Mouse (Mus musculus): Measurements from ENCODE around the gene BC052040. TPM values are rescaled to one million over a fixed set of nuclear protein-coding genes. Genes with fewer than 3 reads are reported as not detected.

The BC052040 gene
- total RNA-seq, 2 experiments from 2014 or later: 6.3 to 7.9 TPM

DNA sequence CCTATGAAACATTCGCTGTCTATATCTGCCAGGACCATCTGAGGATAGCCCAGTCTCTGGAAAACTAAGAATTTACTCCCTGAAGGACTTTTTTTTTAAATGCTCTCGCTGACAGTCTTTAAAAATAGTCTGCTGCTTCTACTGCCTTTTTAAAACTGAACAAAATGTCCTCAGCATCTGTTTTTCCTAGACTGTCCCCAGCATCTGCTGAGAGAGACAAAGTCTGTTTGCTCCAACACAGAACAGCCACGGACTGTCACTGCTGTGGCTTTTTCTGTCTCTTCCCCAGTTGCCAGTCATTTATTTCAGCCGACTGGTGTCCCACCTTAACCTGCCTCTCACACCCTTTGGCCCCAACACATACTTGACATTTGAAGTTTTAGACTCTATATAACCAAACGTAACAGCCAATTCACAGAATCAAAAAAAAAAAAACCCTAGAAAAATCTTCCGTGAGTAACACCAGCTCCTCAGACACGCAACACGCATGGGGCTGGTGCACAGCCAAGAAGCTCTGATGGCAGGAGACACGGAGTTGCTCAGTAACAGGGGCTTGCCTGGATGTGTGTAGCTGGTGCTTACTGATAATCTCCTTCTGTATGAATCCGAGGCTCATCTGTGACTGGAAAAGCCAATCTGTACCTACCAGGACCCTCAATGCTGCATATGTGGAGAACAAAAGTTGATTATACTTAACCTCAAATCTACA, 188.2 kb downstream of the BC052040 start:
- no peak for DNase-seq

DNA sequence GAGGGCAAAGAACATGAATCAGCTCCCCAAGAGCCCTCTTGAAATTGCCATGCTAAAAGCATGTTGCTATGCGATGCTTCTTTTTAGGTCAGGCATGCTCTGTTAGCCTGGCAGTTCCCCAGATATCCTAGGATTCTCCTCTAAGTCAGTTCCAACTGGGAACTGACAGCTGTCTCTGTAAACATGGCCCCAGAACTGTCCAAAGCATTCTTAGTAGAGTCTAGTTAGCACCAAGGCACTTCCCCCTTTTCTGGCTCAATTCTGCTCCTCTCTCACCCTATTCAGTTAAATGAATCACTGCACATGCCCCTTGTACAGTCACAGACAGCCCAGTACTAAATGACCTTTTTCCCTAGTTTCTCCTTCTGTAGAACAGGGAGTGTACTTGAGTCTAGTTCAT, 191.2 kb downstream of the BC052040 start:
- DNase-seq: no peak

DNA sequence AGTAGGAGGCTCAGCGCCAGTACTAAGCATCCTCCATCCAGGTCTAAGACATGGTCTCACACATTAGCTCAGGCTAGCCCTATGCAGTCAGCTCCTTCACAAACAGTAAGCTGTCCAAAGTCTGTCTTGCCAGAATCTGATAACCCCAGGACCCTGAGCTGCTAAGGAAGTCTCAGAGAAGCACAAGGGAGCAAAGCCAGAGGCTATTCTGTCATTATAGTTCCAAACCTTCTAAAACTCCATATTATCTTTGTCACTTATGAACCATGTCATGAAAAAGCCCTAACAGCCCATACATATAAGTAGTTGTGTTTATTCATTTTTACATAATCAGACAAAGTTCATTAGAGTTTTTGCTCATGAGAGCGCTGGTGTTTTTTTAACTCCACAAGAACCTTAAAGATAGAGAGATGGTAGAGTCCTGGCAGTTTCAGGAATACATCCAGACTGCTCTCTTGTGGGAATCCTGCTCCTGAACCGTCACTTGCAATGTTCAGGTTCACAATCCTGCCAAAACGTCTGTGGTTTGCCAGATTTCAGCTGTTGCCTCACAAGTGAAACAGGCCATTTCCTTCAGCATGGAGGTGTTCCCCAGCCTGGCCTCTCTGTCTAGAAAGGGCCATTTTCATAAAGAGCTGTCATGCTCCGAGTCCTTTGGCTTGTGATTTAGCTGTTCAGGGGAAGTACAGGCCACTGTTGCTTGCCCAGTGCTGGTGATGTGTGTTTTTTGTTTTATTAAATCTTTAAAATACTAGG, 192.8 kb downstream of the BC052040 start:
- no peak for DNase-seq

DNA sequence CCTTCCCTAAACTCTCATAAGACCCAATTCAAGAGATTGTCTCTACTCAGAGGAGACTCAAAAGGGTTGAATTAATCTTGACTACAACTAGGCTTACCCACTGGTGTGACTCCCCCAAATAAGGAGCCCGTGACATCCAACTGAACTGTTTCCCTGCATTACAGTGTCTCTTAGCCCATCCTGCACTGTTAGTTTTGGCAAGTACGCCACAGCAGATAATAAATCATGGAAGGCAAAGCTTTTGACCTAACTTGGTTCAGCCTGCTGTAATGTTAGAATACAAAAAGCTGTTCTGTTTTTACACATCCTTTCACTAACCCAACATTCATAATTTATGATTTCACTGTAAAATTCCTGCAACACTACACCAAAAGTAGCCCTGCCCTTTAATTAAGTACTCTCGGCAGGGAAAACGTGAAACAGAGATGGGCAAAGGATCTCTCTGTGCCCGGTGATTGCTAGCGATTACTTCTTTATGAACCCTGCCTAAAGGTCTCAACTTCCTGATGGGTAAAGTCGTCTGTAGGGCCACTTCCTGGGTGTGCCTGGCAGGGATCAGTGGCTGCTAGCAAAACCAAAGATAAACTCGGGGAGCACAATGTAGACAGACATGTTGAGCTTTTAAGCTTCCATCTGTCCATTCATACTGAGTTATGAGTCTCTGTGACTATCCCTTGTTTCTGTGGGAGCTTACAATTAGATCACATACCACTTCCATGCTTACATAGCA, 194.1 kb downstream of the BC052040 start:
- no peak for DNase-seq

DNA sequence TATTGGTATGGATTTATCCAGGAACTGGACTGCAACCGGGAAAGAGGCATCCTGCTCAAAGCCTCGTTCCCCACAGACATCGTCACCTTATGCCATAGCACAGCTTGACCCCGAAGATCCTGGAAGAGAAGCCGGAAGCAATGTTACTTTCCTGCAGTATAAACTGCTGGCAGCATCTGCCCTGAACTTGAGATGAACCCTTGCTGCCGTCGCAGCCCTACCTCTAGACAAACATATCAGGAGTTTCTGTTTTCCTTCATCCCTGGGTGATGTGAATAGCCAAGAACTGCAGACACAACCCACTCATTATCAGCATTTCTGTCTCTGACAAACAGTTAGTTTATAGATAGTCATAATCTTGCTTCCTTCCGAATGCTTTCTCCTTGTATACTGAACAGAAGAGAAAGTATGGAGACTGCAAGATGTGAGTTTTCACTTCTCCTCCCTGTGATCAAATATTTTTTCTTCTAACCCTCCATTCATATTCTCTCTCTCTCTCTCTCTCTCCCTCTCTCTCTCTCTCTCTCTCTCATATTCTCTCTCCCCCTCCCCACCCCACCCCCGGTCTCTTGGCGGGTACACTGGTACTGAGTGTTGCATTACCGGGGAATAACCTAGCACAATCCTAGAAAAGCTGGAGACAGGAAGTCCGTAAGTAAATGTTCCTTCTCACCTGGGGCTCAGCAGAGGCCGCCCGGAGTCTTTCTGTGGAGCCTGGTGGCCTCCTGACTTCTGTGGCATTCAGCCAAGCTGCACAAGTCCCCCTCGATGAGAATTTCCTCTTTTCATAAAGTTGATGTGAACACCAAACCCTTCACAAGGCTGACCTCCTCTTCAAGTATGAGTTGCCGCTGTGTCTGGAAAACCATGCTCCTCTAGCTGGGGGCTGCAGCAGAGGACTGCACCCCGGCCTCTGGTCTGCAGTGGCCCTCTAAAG, 195.7 kb downstream of the BC052040 start:
- DNase-seq: peak; percentile 13

DNA sequence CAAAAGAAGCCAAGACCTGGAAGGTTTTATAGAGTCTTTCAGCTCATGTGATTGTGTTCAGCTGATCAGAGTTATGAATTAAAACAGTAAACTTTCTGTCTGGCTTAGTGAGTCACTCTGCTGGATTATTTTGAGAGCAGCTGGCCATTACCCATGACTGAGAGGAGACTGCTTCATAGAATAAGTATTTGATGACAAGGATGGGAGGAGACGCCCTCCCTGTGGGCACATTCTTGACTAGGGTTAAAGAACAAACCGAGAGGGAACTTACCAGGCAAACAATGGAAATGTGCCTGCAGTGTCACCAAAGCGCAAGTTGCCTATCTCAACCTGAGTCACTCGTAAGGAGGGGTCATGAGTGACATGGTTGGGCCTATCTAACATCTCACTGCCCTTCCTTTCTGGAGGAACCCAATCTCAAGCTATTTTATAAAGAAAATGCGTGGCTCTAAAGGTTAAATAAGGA, 199.1 kb downstream of the BC052040 start:
- peak; percentile 33 for DNase-seq

DNA sequence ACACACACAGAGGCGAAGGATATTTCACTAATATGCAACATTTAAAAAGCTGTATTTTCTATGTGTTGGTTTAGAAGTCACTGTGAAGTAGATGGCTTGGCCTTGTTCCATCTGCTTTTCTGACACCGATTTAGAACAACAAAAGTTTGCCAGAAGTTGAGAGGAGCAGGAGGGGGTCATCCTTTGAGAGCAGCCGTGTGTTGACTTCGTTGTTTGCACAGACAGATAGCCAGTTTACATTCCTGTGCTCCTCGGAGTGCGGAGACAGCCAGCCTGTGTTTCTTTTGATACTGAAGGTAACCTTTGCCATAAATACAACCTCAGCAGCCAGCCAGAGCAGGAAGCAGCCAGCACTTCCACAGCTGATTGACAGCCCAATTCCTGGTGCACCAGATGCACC, 204.2 kb downstream of the BC052040 start:
- DNase-seq: no peak

DNA sequence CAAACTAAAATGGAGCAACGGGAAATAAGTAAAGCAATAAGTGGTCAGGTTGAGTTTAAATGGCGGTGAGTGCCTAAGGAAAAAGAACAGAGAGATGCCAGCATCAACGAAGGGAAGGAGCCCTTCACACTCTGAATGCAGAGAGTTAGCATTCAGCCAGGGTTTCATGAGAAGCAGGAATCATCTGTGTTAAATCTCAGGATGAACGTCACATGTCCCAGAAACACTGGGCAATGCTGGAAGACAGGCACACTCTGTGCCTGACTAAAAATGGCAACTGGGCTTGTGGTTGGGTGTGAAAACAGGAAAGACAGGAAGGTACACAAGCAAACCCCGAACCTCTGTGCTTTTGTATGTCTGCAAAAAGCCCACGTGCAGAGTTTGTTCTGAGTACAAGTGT, 217.3 kb downstream of the BC052040 start:
- no peak for DNase-seq

DNA sequence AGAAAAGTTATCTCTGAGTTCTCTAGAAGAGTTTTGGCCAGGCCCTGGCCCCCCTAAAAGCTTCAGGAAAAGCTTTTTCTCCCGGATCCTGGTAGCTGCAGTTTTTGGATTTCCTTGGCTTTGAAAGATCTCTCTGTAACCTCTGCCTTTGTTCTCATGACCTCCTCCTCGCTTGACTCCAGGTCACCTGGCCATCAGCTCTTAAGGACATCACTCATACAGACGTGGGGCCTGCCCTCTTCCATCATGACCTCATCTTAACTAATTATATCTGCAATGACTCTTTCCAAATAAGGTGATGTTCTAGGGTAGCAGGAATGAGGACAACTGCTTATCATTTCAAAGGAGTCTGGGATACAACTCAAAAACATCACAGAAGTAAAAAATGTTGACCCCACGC, 226.9 kb downstream of the BC052040 start:
- DNase-seq: no peak

DNA sequence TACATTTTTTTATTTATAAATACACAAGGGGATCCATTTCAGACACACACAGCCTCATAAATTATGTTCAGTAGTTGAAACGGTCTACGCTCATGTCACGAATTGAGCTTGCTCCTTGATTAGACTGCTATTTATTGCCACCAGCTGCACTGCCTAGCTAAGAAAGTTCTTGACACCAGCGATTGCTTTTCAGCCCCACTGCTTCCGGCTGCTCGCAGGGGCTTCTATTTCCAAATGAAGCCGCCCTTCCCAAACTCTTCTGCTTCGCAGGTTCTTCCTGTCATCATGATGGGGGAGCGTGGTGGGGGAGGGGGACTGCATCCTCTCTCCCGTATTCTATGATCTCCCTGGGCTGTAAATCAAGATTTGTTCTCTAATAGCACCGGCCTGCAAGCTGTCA, 231.8 kb downstream of the BC052040 start:
- DNase-seq: peak; percentile 6

DNA sequence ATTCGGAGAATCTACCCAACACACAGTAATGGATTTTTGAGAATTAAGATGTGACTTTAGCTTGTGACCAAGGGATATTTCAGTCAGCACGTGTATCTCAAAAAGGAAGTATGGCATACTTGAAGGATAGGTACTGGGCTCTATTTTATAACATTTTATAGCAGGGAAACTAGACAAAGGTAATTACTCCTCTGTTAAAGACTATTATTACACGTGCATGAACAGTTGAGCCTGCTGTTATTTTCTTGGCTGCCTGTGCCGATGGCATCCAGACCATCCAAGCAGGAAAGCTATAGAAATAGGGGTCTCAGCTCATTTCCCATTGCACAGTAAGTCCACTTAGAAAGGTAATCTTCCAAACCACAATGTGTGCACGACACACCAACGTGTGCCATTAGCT, 232.2 kb downstream of the BC052040 start:
- DNase-seq: no peak

DNA sequence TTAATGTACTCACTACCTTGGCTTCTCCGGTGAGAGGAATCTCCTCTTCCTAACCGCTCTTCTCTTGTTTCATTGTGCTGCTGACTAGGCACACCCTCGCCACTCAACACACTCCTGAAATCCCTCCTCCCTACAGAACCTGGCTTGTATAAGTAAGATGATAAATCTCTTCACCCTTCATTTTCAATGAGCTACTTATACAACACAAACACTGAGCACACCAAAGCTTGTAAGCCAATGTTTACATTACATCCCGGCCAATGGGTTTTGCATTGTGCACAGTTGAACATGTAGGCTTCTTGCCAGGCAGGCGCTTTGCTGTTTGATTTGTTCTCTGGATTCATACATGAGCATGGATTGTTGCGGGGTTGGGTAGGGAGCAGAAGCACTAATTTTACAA, 236.4 kb downstream of the BC052040 start:
- DNase-seq: no peak

DNA sequence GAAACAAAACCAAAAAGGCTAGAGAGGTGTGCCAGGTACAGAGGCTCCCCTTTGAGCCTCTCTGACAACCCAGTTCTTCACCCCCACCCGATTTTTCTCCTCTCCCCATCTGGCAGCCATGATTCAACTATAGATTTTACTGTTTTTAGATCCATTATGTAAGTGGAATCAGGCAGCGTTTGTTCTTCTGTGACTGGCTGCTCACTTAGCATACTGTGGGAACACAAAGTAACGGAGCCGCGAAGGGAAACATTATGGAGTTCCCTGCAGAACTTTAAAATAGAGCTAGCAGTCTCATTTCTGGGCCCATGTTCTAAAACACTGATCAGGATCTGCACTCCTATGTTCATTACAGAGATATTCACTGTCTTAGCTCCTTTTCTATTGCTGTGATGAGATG, 240.8 kb downstream of the BC052040 start:
- no peak for DNase-seq

Small RNA genes within 50 kb of the gene (microRNA-seq; reads per million reads assigned to microRNA genes)
- gene Mir1951: 1.0 to 1.2 reads per million in 2 experiments
